In the genomic region with DNA sequence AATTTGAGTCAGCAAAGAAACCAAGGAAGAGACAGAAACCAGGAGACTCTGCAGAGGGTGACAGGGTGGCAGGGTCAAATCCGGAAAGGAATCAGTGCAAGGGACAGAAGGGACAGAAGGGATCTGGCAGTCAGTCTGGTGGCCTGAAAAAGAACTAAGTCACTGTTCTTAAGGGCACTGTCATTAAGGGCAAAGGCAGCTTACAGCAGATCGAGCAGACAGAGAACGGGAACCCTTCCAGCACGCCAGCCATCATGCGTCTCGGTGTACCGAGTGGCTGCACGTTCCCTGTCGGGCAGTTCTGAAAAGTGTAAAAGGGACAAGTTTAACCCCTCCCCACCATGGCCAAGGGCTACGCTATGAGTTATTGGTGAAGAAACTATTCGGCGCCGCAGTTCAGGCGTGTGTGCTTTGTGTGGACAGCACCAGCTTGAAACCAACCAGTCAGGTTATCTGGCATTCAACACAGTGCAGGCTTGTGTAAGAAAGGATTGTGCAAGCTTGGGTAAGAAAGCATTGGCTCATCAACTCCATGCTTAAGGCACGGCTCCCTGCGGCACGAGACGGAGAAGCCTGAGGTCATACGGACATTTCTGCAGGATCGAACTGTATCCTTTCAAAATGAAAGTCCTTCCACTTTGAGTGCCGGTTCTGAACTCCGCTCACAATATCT, we compare ENCODE assay signal across 17 mouse cellular contexts. TPM values are rescaled to one million over a fixed set of nuclear protein-coding genes. Genes with fewer than 3 reads are reported as not detected.
DNase-seq lines count a peak whose midpoint lies in the region; ATAC-seq and TF ChIP-seq lines count a peak whose summit lies in the region.
"Had no signal": no experiment of that assay in that cellular context is flagged by ENCODE, and none has a peak within 500 bp of the region (broad histone marks: within the 10 kb centered on the region; RNA-seq: fewer than 3 reads in every experiment).

No protein-coding gene starts in this region.

- no peak for TF ChIP-seq EP300 in liver, postnatal 0 days (IDR thresholded peaks at IDR 0.05; ENCODE audit: low read depth)

- no peaks in the 10 kb centered on the region for H3K4me1 ChIP-seq in liver, postnatal 0 days (ENCODE audit: insufficient read depth)
- H3K4me1 ChIP-seq: forebrain, embryonic 12.5 days; limb, embryonic 13.5 days; midbrain, embryonic 15.5 days; stomach, embryonic 15.5 days had no signal

- peak; percentile 30 for DNase-seq in liver, postnatal 0 days
- DNase-seq in liver: no peak
- DNase-seq in adrenal gland, postnatal 36 days: peak; percentile 23 to 46
- DNase-seq in lung, postnatal 14 days: peak; percentile 16
- no peak for DNase-seq in cerebellum, postnatal 14 days
- DNase-seq in yolk sac, embryonic 10.5 days (ENCODE audit: low spot score): no peak
- DNase-seq: cerebellum, adult 11 months; cerebellum, postnatal 25 days; gastrocnemius, postnatal 14 days; kidney, adult 11 months; right cerebral cortex, postnatal 14 days; thymus, adult 2 months had no signal

- no peak overlapping the region for H3K4me3 ChIP-seq in liver, postnatal 0 days (ENCODE audit: low read depth, low read length)
- H3K4me3 ChIP-seq: forebrain, embryonic 12.5 days; limb, embryonic 13.5 days; midbrain, embryonic 15.5 days; stomach, embryonic 15.5 days had no signal

- H3K9me3 ChIP-seq in liver, postnatal 0 days (ENCODE audit: low read length): no peaks in the 10 kb centered on the region
- H3K9me3 ChIP-seq: forebrain, embryonic 12.5 days; limb, embryonic 13.5 days; midbrain, embryonic 15.5 days; stomach, embryonic 15.5 days had no signal

- peak; percentile 56; the same call in 1 of the 2 replicates for ATAC-seq in liver, postnatal 0 days
- no peak for ATAC-seq in monocyte, adult 5-6 weeks (replicated peaks; ENCODE audit: insufficient number of reproducible peaks, low FRiP score, low TSS enrichment, poor library complexity, severe bottlenecking)
- ATAC-seq: midbrain, embryonic 15.5 days had no signal

- H3K36me3 ChIP-seq in liver, postnatal 0 days (replicated peaks; ENCODE audit: insufficient read depth, low read length): peaks cover 46% of the 10 kb centered on the region
- H3K36me3 ChIP-seq: midbrain, embryonic 15.5 days had no signal

- H3K9ac ChIP-seq in liver, postnatal 0 days (replicated peaks): no peak overlapping the region
- H3K9ac ChIP-seq: forebrain, embryonic 12.5 days; limb, embryonic 13.5 days; midbrain, embryonic 15.5 days; stomach, embryonic 15.5 days had no signal

- no peak for TF ChIP-seq CTCF in liver, postnatal 0 days (IDR thresholded peaks at IDR 0.05; ENCODE audit: low read depth)

- no peaks in the 10 kb centered on the region for H3K27me3 ChIP-seq in liver, postnatal 0 days (ENCODE audit: insufficient read depth, low read length)
- H3K27me3 ChIP-seq: forebrain, embryonic 12.5 days; limb, embryonic 13.5 days; midbrain, embryonic 15.5 days; stomach, embryonic 15.5 days had no signal

- H3K4me2 ChIP-seq in liver, postnatal 0 days (ENCODE audit: low read depth, low read length): no peak overlapping the region
- H3K4me2 ChIP-seq: forebrain, embryonic 12.5 days; limb, embryonic 13.5 days; midbrain, embryonic 15.5 days; stomach, embryonic 15.5 days had no signal

- WGBS in liver, postnatal 0 days (ENCODE audit: insufficient replicate concordance): 83% methylated on average over 22 of the region's 22 CpGs

- H3K27ac ChIP-seq in liver, postnatal 0 days (ENCODE audit: low read depth): no peak overlapping the region
- H3K27ac ChIP-seq: forebrain, embryonic 12.5 days; limb, embryonic 13.5 days; midbrain, embryonic 15.5 days; stomach, embryonic 15.5 days had no signal

RNA-seq across cellular contexts. Expression of gene Ddx58, which starts 34.3 kb away (rescaled TPM):
- 8.2 and 9.3 TPM in 2 replicates for polyA plus RNA-seq in liver, postnatal 0 days (2015; fragmentation: Nextera tagmentation; extraction: Ambion mirVana)
- 10 to 100 TPM; 25.9 to 39.6 TPM for total RNA-seq in adrenal gland, postnatal 36 days (2021)
- 40.6 to 102 TPM (median 50.8 TPM) in 3 replicates for total RNA-seq in monocyte, adult 5-6 weeks (2017)

Comparison
In these comparisons a context has a peak if more than half of its experiments do, and no peak if none do; other contexts are left out.
1. DNase-seq: peak in liver, postnatal 0 days (single experiment), adrenal gland, postnatal 36 days (2 of 2) and lung, postnatal 14 days (single experiment); none in liver (single experiment), cerebellum, postnatal 14 days (0 of 2) and yolk sac, embryonic 10.5 days (single experiment).